Mouse (Mus musculus) midbrain, embryonic 10.5 days (tissue): ENCODE measurements around the gene Nt5c2. TPM values are rescaled to one million over a fixed set of nuclear protein-coding genes. Genes with fewer than 3 reads are reported as not detected.

Experiments
- polyA plus RNA-seq: library from polyadenylated mRNA; unstranded; fragments of >200 nt; fragmentation: Nextera tagmentation; extraction: Ambion mirVana; gene quantifications from 2 replicates; pipeline ENCODE4 v1.2.1, GENCODE M21; 2016

Nt5c2 gene
- polyA plus RNA-seq, 1 experiment from 2014 or later: 64.1 TPM

Other genes with a start within 250 kb of the Nt5c2 start
- gene Ina, start 455 bp downstream of the Nt5c2 start, polyA plus RNA-seq: 51.0 and 98.3 TPM in 2 replicates
- 30.2 and 33.8 TPM in 2 replicates for gene Pcgf6, start 35.8 kb upstream of the Nt5c2 start, polyA plus RNA-seq
- gene Taf5, start 52.6 kb upstream of the Nt5c2 start, polyA plus RNA-seq: 6.8 and 7.1 TPM in 2 replicates
- gene Usmg5, start 75.5 kb upstream of the Nt5c2 start, polyA plus RNA-seq: 1,039 and 1,106 TPM in 2 replicates
- gene Pdcd11, start 75.6 kb upstream of the Nt5c2 start, polyA plus RNA-seq: 12.4 and 12.5 TPM in 2 replicates
- gene Calhm2, start 123.1 kb upstream of the Nt5c2 start, polyA plus RNA-seq: 1.7 and 1.8 TPM in 2 replicates
- not detected in 2 replicates for gene Calhm1, start 129.1 kb upstream of the Nt5c2 start, polyA plus RNA-seq
- not detected in 2 replicates for gene Calhm3, start 142.6 kb upstream of the Nt5c2 start, polyA plus RNA-seq
- 4.4 and 5.0 TPM in 2 replicates for gene Neurl1a, start 163.7 kb upstream of the Nt5c2 start, polyA plus RNA-seq